Mouse (Mus musculus) T-helper 1 cell (primary cell): ENCODE results near the gene Saa3.
"Not testable (repeated sequence)": the region's sequence is repeated elsewhere in the genome, so short reads cannot be mapped to it uniquely, and the experiment has no call there.

Experiments
- in situ Hi-C: fragments of 300-600 bp; cut with MboI, MseI; formaldehyde crosslinking; loops from one replicate; pipeline ENCODE4 v1.15.1; 2025; ENCODE audit warnings: high pct_unique_total_duplicates

The Saa3 gene

DNA sequence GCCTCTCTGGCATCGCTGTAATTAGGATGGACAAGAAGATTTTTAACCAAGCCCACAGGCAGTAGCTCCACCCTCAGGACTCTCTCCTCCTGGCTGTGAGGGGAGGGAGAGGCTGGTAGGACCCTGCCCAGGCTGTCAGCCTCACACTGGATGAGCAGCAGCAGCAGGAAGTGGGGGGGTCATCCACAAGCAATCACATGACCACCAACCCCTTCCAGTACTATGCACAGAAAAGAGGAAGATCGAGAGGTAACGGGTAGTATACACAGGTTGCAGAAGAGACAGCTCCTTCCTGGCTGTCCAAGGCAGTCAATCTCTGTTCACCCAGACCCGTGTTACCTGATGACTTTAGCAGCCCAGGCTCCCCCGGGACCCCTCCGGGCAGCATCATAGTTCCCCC is 3.2 kb downstream of the Saa3 start:
- in situ Hi-C loops = no loop called here

DNA sequence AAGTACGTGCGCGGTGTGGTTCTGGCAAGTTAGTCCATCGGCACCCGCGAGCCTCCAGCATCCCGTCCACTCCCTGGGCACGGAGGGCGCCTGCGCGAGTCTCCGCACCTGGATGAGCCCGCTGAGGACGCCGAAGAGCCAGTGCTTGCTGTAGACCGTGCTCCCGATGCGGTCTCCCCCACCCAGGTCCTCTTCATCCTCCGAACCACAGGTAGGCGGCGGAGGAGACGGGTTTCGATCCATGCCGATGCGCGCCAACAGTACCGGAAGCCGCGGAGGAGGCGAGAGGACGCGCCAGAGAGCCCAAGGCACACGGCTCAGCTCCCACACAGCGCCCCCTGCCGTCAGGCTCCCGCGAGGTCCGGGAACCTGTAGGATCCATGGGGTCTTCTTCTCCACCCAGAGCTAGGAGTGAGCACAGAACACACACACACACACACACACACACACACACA is 5.1 kb downstream of the Saa3 start, which contains the start of gene Saal1:
TSS of gene Saal1 (minus strand) at position 291 of the 455 bp plus-strand sequence.
- in situ Hi-C loops = no loop called here

DNA sequence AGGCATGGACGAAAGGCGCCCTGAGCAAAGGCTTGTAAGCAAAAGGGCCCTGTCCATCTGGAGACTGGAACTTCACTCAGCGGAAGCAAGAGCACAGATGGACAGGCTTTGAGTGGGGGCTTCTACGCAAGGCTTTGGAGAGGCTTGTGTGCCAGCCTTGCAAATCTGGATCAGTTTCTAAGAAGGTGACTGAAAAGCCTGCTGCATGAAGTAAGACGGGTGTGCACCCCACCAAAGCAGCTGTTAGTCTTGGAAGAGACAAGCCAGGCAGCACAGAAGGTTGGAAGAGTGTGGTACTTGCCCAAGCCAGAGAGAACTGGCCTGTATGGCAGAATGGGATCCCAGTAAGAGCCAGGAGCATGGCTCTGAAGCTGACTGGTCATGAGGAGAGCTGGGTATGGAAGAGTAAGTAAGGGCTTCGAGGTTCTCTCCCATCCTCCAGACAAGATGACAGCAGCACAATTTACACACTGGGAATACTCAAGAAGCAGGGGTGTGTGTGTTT is 14.9 kb downstream of the Saa3 start:
- in situ Hi-C loops = no loop called here

DNA sequence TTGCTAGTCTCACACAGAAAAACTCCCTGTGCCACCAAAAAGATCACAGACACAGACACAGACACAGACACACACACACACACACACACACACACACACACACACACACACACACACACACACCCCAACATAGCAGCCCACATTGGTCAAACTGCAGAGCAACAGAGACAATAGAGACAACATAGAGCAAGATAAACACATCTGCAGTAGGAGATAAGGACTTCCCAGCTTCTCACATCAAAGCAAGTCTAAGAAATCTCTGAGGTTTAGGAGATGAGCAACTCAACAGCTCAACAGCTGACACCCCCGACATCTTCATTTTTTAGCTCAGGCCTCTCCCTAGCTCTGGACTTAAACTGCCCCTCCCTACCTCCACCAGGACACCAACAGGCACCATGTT is 18.7 kb downstream of the Saa3 start:
- in situ Hi-C loops = no loop called here

DNA sequence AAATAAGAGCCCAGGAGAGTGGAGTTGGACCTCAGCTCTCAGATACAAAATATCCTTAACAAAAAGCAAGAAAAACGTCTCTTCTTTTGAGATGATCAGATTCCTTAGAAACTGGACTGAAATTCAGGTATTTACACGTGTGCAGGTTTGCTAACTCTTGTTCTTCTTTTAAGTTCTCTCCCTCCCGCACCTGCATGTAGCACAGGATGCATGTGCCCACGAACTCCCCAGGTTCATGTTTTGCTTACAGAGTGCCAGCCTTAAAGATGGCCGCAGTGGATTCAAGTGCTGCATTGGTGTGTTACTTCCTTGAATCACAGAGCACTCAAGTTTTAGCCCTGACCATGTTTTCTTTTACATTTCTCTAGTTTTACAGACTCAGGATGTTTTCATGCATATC is 28.7 kb downstream of the Saa3 start:
- in situ Hi-C loops = no loop called here

DNA sequence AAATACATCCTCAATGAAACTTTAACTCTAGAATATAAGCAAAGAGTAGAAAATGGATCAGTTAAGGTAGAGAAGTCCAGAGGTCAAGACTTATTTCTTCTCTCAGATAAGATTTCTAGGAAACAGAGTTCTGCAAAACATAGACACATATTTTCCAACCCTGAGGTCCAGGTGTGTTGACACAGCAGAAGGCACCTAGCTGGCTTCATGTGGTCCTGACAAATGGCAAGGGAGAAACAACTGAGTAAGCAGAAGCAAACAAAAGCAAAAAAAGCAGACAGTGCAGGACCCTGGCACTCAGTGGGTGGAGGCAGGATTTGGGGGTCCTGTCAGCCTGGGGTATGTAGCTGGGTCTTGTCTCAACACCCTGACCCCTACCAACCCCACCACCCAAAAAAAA is 34.8 kb downstream of the Saa3 start:
- in situ Hi-C loops = no loop called here

DNA sequence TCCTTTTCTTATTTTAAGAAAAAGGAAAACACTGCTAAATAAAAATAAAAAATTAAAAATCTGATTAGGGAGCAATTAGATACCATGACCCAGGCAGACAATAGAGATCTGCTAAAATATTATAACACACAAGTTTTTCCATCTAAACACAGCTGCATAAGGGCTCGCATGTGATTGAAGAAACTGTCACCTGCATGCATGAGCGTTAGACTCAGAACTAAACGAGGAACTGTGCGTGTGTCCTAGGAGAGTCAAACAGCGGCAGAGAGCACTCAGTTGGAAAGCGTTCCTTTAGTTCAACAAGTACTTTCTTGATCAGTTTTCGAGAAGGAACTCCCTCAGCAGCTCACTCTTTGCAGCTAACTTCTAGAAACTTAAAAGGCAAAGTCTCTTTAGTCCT is 36.5 kb downstream of the Saa3 start:
- in situ Hi-C loops = not testable (repeated sequence)

DNA sequence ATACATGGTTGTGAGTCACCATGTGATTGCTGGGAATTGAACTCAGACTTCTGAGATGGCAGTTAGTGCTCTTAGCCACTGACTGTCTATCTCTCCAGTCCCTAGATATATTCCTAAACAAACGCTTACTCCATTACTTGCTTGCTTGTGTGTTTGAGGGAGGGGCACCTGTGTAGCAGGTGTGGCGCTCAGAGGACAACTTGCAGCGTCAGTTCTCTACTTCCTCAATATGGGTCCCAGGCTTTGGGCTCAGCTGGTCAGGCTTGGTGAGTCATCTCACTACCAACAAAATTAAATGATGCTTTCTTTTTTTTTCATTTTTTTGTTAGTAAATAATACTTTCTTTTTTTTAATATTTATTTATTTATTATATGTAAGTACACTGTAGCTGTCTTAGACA is 37.1 kb downstream of the Saa3 start:
- in situ Hi-C loops = no loop called here

DNA sequence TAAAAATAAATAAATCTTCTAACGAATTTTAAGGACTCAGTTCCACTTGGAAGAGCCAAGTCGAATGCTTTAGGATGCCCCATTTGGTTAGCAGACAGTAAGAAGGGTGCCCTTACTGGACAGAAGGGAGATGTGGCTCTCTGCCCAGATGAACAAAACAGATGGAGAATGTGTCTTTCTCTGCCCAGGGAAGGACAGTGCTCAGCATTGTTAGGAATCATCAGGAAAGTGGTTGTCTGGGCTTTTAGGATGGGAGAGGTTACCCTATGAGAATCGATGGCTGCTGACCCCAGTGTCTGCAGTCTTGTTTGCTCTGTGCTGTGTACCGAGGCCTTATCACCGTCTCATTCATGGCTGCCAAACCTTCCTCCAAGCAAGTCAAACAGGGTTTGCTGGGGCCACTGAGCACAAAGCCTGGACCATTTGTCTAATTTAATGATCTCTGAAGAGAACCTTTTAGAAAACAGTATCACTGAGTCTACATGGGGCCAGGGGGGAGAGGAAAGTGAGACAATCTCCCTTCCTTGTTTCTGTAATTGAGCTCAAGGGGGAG is 38.6 kb downstream of the Saa3 start:
- in situ Hi-C loops = no loop called here

DNA sequence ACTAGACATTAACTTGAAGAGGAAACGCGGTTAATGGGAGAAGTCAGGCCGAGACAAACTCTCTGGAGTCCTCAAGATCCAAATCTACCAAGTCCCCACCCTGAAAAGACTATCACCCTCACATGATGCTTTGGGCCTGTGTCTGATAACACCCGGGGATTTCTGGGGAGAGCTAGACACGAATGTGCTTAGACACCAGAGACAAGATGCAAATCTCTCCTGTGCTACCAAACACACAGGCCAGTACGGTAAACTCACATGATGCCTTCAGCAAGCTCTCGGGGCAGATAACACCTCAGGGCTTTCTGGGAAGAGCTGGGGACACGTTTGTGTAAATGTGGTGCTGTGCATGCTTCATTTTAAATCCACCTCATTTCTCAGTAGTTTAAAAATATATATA is 39.6 kb downstream of the Saa3 start:
- in situ Hi-C loops = no loop called here

DNA sequence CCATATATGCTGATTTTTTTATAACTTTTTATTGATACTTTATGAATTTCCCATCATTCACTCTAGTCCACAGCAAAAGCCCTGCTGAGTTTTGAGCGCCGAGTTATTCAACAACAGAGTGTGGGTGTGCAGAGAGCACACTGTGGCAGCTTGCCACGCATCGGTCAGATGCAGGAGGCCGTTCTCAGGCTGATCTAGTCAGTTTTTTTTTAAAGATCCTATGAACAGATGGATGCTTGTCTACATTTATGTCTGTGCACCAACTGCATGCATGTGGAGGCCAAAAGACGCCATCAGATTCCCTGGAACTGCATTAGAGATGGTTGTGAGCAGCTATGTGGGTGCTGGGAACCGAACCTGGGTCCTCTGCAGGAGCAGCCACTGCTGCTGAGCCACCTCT is 40.4 kb downstream of the Saa3 start:
- in situ Hi-C loops = no loop called here

DNA sequence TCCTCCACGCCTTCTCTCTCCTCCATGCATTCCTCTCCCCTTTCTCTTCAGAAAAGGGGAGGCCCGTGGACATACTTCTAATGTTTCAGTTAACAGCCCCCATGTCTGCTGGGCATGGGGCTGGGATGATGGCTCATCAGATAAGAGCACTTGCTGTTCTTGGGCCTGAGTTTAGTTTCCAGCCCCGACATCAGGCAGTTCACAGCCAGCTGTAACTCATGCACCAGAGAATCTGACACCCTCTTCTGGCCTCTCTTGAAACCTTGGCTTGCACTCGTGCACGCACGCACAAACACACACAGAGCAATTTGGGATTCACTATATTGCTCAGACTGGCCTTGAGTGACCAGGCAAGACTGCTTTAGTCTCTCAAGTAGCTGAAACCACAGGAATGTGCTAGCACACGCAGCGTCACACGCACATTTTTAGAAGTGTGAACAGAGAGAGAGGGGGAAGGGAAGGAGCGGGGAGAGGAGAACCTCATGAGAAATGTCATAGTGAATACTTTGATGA is 43.3 kb downstream of the Saa3 start, which contains the start of gene Tph1:
TSS of gene Tph1 (minus strand) at position 378 of the 513 bp plus-strand sequence.
- in situ Hi-C loops = no loop called here

DNA sequence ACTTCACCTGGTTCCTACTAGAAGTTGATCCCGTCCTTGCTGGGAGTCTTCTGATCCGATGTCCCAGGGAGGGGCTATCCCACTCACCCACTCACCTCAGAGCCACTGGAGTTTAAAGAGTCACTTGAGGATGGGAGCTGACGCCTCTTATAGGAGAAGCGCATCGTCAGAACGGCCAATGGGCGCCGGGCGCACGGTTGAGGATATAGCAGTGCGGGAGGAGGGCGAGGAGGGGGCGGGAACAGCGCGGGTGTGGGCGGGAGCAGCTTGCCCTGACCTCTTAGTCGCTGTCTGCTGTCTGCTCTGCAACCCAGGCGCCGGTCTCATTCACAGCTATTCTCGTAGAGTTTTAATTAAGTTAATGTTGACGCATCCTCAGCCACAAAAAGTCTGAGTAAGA is 48.2 kb downstream of the Saa3 start:
- in situ Hi-C loops = no loop called here

DNA sequence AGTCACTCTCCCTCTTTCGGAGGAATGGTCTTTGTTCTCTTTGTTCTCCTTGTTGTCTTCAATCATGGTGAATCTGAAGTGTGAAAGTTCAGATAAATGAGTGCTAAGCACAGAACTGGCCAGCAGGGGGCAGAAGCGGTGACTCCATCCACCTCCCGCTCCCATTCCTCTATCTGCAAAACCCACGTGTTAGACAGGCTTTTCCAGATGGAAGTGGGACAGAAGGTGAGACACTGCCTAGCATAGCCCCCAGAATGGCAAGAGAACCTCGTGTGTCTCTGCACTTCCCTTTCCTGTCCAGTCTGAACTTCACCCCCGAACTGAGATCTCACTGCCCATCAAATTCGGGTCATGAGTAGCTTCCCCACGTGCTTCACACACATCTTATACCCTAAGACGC is 50.3 kb downstream of the Saa3 start:
- in situ Hi-C loops = no loop called here
